Mouse (Mus musculus): ENCODE data around the gene Serpinb7. TPM values are rescaled to one million over a fixed set of nuclear protein-coding genes. Genes with fewer than 3 reads are reported as not detected.

The Serpinb7 gene
- polyA plus RNA-seq, 1 experiment: 0.27 TPM

DNA sequence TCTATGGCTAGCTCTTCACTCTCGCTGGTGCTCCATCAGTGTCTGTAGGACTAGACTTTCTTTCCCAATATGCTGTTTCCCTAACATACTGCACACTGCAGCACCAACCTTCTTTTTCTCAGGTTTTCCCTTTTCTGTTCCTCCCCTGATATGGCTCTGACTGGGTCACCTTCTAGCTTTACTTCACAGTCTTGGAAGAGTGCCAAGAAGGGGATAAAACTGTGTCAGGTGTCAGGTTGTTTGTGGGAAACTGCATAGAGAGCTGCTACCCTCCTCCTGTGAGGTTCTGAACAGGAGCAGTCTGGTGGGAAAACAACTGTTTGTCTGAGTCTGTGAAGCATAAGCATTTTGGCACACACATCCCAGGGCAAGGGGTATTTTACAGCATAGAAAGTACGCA lies 30.5 kb upstream of the Serpinb7 start:
- TF ChIP-seq USF1 (IDR thresholded peaks at IDR 0.05; ENCODE audit: low read depth) (no peak), CEBPB (IDR thresholded peaks at IDR 0.05; ENCODE audit: low read depth) (no peak), MAX (IDR thresholded peaks at IDR 0.05) (no peak), FOSL1 (IDR thresholded peaks at IDR 0.05; ENCODE audit: insufficient read depth, low read length, poor library complexity, severe bottlenecking) (no peak), MYOD1 (IDR thresholded peaks at IDR 0.05; ENCODE audit: control insufficient read depth, insufficient read length, low read depth) (no peak), MYOG (IDR thresholded peaks at IDR 0.05; ENCODE audit: control insufficient read depth, extremely low read depth, insufficient read length) (no peak), CTCF (IDR thresholded peaks at IDR 0.05; ENCODE audit: control insufficient read depth, insufficient read depth, insufficient read length) (no peak)
- no peak overlapping the region for H3K4me3 ChIP-seq (ENCODE audit: insufficient read depth, poor library complexity, severe bottlenecking)
- no peaks in the 10 kb centered on the region for H3K36me3 ChIP-seq (ENCODE audit: control insufficient read depth, insufficient read depth)
- no peaks in the 10 kb centered on the region for H3K79me2 ChIP-seq (ENCODE audit: control insufficient read depth, insufficient read depth)
- H3K27me3 ChIP-seq (ENCODE audit: control insufficient read depth, insufficient read depth, insufficient read length): no peaks in the 10 kb centered on the region
- H3ac ChIP-seq (ENCODE audit: control insufficient read depth, insufficient read length, low read depth): no peak overlapping the region
- H3K79me3 ChIP-seq (ENCODE audit: low read depth): no peaks in the 10 kb centered on the region

DNA sequence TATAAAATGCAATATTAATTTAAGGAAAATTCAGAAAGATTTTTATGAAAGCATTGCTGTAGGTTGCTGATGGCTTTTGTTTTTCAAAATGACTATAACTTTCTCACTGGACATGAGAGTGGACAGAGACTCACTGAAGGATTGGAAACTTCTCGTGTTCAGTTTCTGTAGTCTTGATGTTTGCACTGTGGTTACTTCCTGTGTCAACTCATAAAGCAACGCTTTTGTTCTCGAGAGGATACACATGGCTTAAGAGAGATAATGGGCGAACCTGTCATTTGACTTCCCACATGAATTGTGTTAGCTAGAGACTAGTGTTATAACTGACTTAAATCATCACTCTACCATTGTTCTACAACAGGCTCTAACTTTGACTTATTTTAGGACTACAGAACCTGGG lies 22.5 kb upstream of the Serpinb7 start:
- Histone ChIP-seq H3K4me3 (ENCODE audit: insufficient read depth, poor library complexity, severe bottlenecking) (no peak overlapping the region), H3K36me3 (ENCODE audit: control insufficient read depth, insufficient read depth) (no peaks in the 10 kb centered on the region), H3K79me3 (ENCODE audit: low read depth) (no peaks in the 10 kb centered on the region), H3K79me2 (ENCODE audit: control insufficient read depth, insufficient read depth) (no peaks in the 10 kb centered on the region), H3ac (ENCODE audit: control insufficient read depth, insufficient read length, low read depth) (no peak overlapping the region), H3K27me3 (ENCODE audit: control insufficient read depth, insufficient read depth, insufficient read length) (no peaks in the 10 kb centered on the region)
- no peak for TF ChIP-seq USF1 (IDR thresholded peaks at IDR 0.05; ENCODE audit: low read depth)
- no peak for TF ChIP-seq CEBPB (IDR thresholded peaks at IDR 0.05; ENCODE audit: low read depth)
- no peak for TF ChIP-seq MAX (IDR thresholded peaks at IDR 0.05)

DNA sequence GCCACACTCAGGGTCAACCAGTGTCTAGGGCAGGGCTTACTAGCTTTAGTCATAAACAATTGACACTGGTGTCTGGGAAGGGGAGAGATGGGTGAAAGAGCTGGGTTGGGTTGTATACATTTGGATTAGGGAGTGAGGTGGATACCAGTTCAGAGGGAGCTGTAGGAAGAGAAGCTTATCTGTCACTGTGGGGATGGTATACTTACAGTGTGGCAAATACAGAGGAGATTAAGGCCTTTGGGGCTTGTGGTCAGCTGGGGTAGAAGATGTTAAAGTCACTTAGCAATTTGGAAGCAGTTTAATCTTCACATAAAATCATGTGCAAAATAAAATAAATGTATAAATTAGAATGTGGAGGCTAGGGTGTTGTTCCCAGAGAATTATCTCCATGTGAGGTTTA lies 21.1 kb upstream of the Serpinb7 start:
- Histone ChIP-seq H3K79me3 (ENCODE audit: low read depth) (no peaks in the 10 kb centered on the region), H3K79me2 (ENCODE audit: control insufficient read depth, insufficient read depth) (no peaks in the 10 kb centered on the region), H3K27me3 (ENCODE audit: control insufficient read depth, insufficient read depth, insufficient read length) (no peaks in the 10 kb centered on the region), H3K4me3 (ENCODE audit: insufficient read depth, poor library complexity, severe bottlenecking) (no peak overlapping the region), H3ac (ENCODE audit: control insufficient read depth, insufficient read length, low read depth) (no peak overlapping the region), H3K36me3 (ENCODE audit: control insufficient read depth, insufficient read depth) (no peaks in the 10 kb centered on the region)
- TF ChIP-seq FOSL1 (IDR thresholded peaks at IDR 0.05; ENCODE audit: insufficient read depth, low read length, poor library complexity, severe bottlenecking) (no peak), MYOG (IDR thresholded peaks at IDR 0.05; ENCODE audit: control insufficient read depth, extremely low read depth, insufficient read length) (no peak), CEBPB (IDR thresholded peaks at IDR 0.05; ENCODE audit: low read depth) (no peak), USF1 (IDR thresholded peaks at IDR 0.05; ENCODE audit: low read depth) (no peak), MYOD1 (IDR thresholded peaks at IDR 0.05; ENCODE audit: control insufficient read depth, insufficient read length, low read depth) (no peak)

DNA sequence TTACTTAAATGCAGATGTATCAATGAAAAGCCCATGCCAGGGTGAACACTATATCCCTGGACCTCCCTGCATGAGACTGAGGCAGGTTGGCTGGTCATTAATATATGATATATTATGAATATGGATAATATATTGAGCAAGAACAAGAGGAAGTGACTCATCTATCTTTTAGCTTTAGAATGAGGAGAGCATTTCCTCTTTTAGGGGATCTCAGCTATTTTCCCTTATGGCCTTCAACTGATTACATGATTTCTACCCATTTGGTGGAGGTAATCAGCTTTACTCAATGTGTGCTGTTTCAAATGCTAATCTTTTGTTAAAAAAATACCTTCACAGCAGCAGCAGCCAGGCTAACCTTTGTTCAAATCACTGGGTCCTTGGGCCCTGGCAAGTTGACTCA lies 18.0 kb upstream of the Serpinb7 start:
- no peaks in the 10 kb centered on the region for H3K36me3 ChIP-seq (ENCODE audit: control insufficient read depth, insufficient read depth)
- no peak overlapping the region for H3K4me3 ChIP-seq (ENCODE audit: insufficient read depth, poor library complexity, severe bottlenecking)
- H3K79me2 ChIP-seq (ENCODE audit: control insufficient read depth, insufficient read depth): no peaks in the 10 kb centered on the region
- H3ac ChIP-seq (ENCODE audit: control insufficient read depth, insufficient read length, low read depth): no peak overlapping the region
- TF ChIP-seq MYOD1 (IDR thresholded peaks at IDR 0.05; ENCODE audit: control insufficient read depth, insufficient read length, low read depth) (no peak), MYOG (IDR thresholded peaks at IDR 0.05; ENCODE audit: control insufficient read depth, extremely low read depth, insufficient read length) (no peak), CEBPB (IDR thresholded peaks at IDR 0.05; ENCODE audit: low read depth) (no peak), FOSL1 (IDR thresholded peaks at IDR 0.05; ENCODE audit: insufficient read depth, low read length, poor library complexity, severe bottlenecking) (no peak), MAX (IDR thresholded peaks at IDR 0.05) (no peak), USF1 (IDR thresholded peaks at IDR 0.05; ENCODE audit: low read depth) (no peak), CTCF (IDR thresholded peaks at IDR 0.05; ENCODE audit: control insufficient read depth, insufficient read depth, insufficient read length) (no peak)
- H3K27me3 ChIP-seq (ENCODE audit: control insufficient read depth, insufficient read depth, insufficient read length): no peaks in the 10 kb centered on the region
- no peaks in the 10 kb centered on the region for H3K79me3 ChIP-seq (ENCODE audit: low read depth)

DNA sequence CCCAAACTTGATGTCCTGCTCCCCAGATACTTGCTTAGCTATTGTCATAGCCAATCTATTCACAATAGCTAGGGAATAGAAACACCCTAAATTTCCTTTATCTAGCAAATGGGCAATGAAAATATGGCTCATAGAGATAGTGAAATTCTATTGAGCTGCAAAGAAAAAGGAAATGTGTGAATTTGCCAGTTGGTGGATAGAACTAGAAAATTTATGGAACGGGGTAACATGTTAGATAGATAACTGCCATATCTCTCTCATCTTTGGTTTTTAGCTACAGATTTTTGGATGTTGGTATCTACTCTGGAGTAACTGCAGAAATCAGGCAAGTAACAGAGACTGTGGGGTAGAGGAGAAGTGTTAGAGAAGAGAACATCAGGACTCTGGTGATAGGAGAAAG lies 17.1 kb upstream of the Serpinb7 start:
- Histone ChIP-seq H3K36me3 (ENCODE audit: control insufficient read depth, insufficient read depth) (no peaks in the 10 kb centered on the region), H3K79me3 (ENCODE audit: low read depth) (no peaks in the 10 kb centered on the region), H3K79me2 (ENCODE audit: control insufficient read depth, insufficient read depth) (no peaks in the 10 kb centered on the region), H3K27me3 (ENCODE audit: control insufficient read depth, insufficient read depth, insufficient read length) (no peaks in the 10 kb centered on the region), H3ac (ENCODE audit: control insufficient read depth, insufficient read length, low read depth) (no peak overlapping the region), H3K4me3 (ENCODE audit: insufficient read depth, poor library complexity, severe bottlenecking) (no peak overlapping the region)
- TF ChIP-seq CEBPB (IDR thresholded peaks at IDR 0.05; ENCODE audit: low read depth) (no peak), USF1 (IDR thresholded peaks at IDR 0.05; ENCODE audit: low read depth) (no peak), MAX (IDR thresholded peaks at IDR 0.05) (no peak), MYOD1 (IDR thresholded peaks at IDR 0.05; ENCODE audit: control insufficient read depth, insufficient read length, low read depth) (no peak), FOSL1 (IDR thresholded peaks at IDR 0.05; ENCODE audit: insufficient read depth, low read length, poor library complexity, severe bottlenecking) (no peak), CTCF (IDR thresholded peaks at IDR 0.05; ENCODE audit: control insufficient read depth, insufficient read depth, insufficient read length) (no peak), MYOG (IDR thresholded peaks at IDR 0.05; ENCODE audit: control insufficient read depth, extremely low read depth, insufficient read length) (no peak)

DNA sequence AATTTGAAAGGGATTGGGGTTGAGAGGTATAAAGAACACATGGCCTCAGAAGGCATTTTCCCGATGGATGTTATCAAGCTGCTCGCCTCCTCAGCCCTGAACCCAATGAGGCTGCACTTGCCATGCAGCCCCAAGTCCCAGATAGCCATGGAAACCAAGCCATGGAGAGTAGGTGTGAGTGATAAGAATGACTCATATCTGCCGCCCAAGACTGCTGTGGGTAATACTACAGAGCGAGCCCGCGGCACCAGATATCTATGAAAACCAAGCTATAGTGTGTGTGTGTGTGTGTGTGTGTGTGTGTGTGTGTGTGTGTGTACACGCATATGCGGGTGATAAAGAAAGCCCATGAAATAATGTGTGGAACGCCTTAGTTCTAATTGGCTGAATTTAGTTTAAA lies 14.9 kb upstream of the Serpinb7 start:
- Histone ChIP-seq H3K79me3 (ENCODE audit: low read depth) (no peaks in the 10 kb centered on the region), H3ac (ENCODE audit: control insufficient read depth, insufficient read length, low read depth) (no peak overlapping the region), H3K4me3 (ENCODE audit: insufficient read depth, poor library complexity, severe bottlenecking) (no peak overlapping the region), H3K36me3 (ENCODE audit: control insufficient read depth, insufficient read depth) (no peaks in the 10 kb centered on the region), H3K79me2 (ENCODE audit: control insufficient read depth, insufficient read depth) (no peaks in the 10 kb centered on the region), H3K27me3 (ENCODE audit: control insufficient read depth, insufficient read depth, insufficient read length) (no peaks in the 10 kb centered on the region)
- no peak for TF ChIP-seq CEBPB (IDR thresholded peaks at IDR 0.05; ENCODE audit: low read depth)
- no peak for TF ChIP-seq FOSL1 (IDR thresholded peaks at IDR 0.05; ENCODE audit: insufficient read depth, low read length, poor library complexity, severe bottlenecking)
- no peak for TF ChIP-seq USF1 (IDR thresholded peaks at IDR 0.05; ENCODE audit: low read depth)
- TF ChIP-seq MYOG (IDR thresholded peaks at IDR 0.05; ENCODE audit: control insufficient read depth, extremely low read depth, insufficient read length): no peak
- TF ChIP-seq MAX (IDR thresholded peaks at IDR 0.05): no peak
- TF ChIP-seq MYOD1 (IDR thresholded peaks at IDR 0.05; ENCODE audit: control insufficient read depth, insufficient read length, low read depth): no peak
- no peak for TF ChIP-seq CTCF (IDR thresholded peaks at IDR 0.05; ENCODE audit: control insufficient read depth, insufficient read depth, insufficient read length)
